Mouse (Mus musculus): Measurements from ENCODE around the gene B230118H07Rik. TPM values are rescaled to one million over a fixed set of nuclear protein-coding genes. Genes with fewer than 3 reads are reported as not detected.

Gene B230118H07Rik
- polyA plus RNA-seq, 1 experiment from 2014 or later, result 55.8 TPM

GRCm38 (mm10) chr2:101603099-101603498 is 46.2 kb downstream of the B230118H07Rik start:
- Histone ChIP-seq H3K27me3 (replicated peaks; ENCODE audit: control insufficient read depth, insufficient read depth, low read length) (no peaks in the 10 kb centered on the region), H3K9me3 (ENCODE audit: control insufficient read depth, low read length) (no peaks in the 10 kb centered on the region), H3K27ac (replicated peaks; ENCODE audit: low read depth, low read length) (no peak overlapping the region), H3K4me3 (ENCODE audit: low read depth, low read length) (no peak overlapping the region), H3K9ac (ENCODE audit: low read depth, low read length) (no peak overlapping the region), H3K4me2 (ENCODE audit: low read depth, low read length) (no peak overlapping the region), H3K36me3 (ENCODE audit: control insufficient read depth, insufficient read depth, low read length) (no peaks in the 10 kb centered on the region), H3K4me1 (ENCODE audit: control insufficient read depth, insufficient read depth, low read length) (peaks cover 32% of the 10 kb centered on the region)
- no peak for ATAC-seq (ENCODE audit: low read depth)
- 92% methylated on average over 1 of the region's 1 CpGs for WGBS
- no peak for DNase-seq (ENCODE audit: low spot score)

- ATAC-seq (ENCODE audit: low read depth) (peak; percentile 78), DNase-seq (ENCODE audit: low spot score) (peak; percentile 92)
- H3K36me3 ChIP-seq (ENCODE audit: control insufficient read depth, insufficient read depth, low read length), result no peaks in the 10 kb centered on the region
- H3K27me3 ChIP-seq (replicated peaks; ENCODE audit: control insufficient read depth, insufficient read depth, low read length), result no peaks in the 10 kb centered on the region
- no peak overlapping the region for H3K9ac ChIP-seq (ENCODE audit: low read depth, low read length)
- peak overlapping the region; percentile 81 for H3K27ac ChIP-seq (replicated peaks; ENCODE audit: low read depth, low read length)
- H3K4me2 ChIP-seq (ENCODE audit: low read depth, low read length), result peak overlapping the region; percentile 30
- H3K9me3 ChIP-seq (ENCODE audit: control insufficient read depth, low read length), result no peaks in the 10 kb centered on the region
- peaks cover 32% of the 10 kb centered on the region for H3K4me1 ChIP-seq (ENCODE audit: control insufficient read depth, insufficient read depth, low read length)
- WGBS, result 5% methylated on average over 8 of the region's 8 CpGs
- no peak overlapping the region for H3K4me3 ChIP-seq (ENCODE audit: low read depth, low read length)
These were observed 48.6 kb downstream of the B230118H07Rik start for GRCm38 (mm10) chr2:101600703-101601102.

GRCm38 (mm10) chr2:101598190-101599181 is 50.8 kb downstream of the B230118H07Rik start:
- 0 out of 2 replicates have a peak overlapping the region, but pooled peaks have one; percentile 18 for H3K4me2 ChIP-seq (ENCODE audit: low read depth, low read length)
- no peak overlapping the region for H3K4me3 ChIP-seq (ENCODE audit: low read depth, low read length)
- peaks cover 32% of the 10 kb centered on the region for H3K4me1 ChIP-seq (ENCODE audit: control insufficient read depth, insufficient read depth, low read length)
- DNase-seq (ENCODE audit: low spot score) (peak; percentile 60), ATAC-seq (ENCODE audit: low read depth) (no peak)
- H3K9ac ChIP-seq (ENCODE audit: low read depth, low read length), result no peak overlapping the region
- H3K9me3 ChIP-seq (ENCODE audit: control insufficient read depth, low read length), result no peaks in the 10 kb centered on the region
- 48% methylated on average over 13 of the region's 13 CpGs for WGBS
- H3K27ac ChIP-seq (replicated peaks; ENCODE audit: low read depth, low read length), result no peak overlapping the region
- H3K27me3 ChIP-seq (replicated peaks; ENCODE audit: control insufficient read depth, insufficient read depth, low read length), result no peaks in the 10 kb centered on the region
- H3K36me3 ChIP-seq (ENCODE audit: control insufficient read depth, insufficient read depth, low read length), result no peaks in the 10 kb centered on the region

GRCm38 (mm10) chr2:101597186-101597585 is 52.1 kb downstream of the B230118H07Rik start:
- Histone ChIP-seq H3K4me2 (ENCODE audit: low read depth, low read length) (no peak overlapping the region), H3K4me3 (ENCODE audit: low read depth, low read length) (no peak overlapping the region), H3K36me3 (ENCODE audit: control insufficient read depth, insufficient read depth, low read length) (no peaks in the 10 kb centered on the region), H3K4me1 (ENCODE audit: control insufficient read depth, insufficient read depth, low read length) (peaks cover 39% of the 10 kb centered on the region), H3K27me3 (replicated peaks; ENCODE audit: control insufficient read depth, insufficient read depth, low read length) (no peaks in the 10 kb centered on the region), H3K9ac (ENCODE audit: low read depth, low read length) (no peak overlapping the region), H3K9me3 (ENCODE audit: control insufficient read depth, low read length) (no peaks in the 10 kb centered on the region), H3K27ac (replicated peaks; ENCODE audit: low read depth, low read length) (no peak overlapping the region)
- no peak for DNase-seq (ENCODE audit: low spot score)
- no peak for ATAC-seq (ENCODE audit: low read depth)

GRCm38 (mm10) chr2:101594681-101595080 is 54.7 kb downstream of the B230118H07Rik start:
- Histone ChIP-seq H3K4me1 (ENCODE audit: control insufficient read depth, insufficient read depth, low read length) (peaks cover 21% of the 10 kb centered on the region), H3K27ac (replicated peaks; ENCODE audit: low read depth, low read length) (no peak overlapping the region), H3K27me3 (replicated peaks; ENCODE audit: control insufficient read depth, insufficient read depth, low read length) (no peaks in the 10 kb centered on the region), H3K4me2 (ENCODE audit: low read depth, low read length) (no peak overlapping the region), H3K9me3 (ENCODE audit: control insufficient read depth, low read length) (no peaks in the 10 kb centered on the region), H3K36me3 (ENCODE audit: control insufficient read depth, insufficient read depth, low read length) (no peaks in the 10 kb centered on the region), H3K4me3 (ENCODE audit: low read depth, low read length) (no peak overlapping the region), H3K9ac (ENCODE audit: low read depth, low read length) (no peak overlapping the region)
- ATAC-seq (ENCODE audit: low read depth) (no peak), DNase-seq (ENCODE audit: low spot score) (no peak)
- WGBS, result 82% methylated on average over 5 of the region's 5 CpGs

- Histone ChIP-seq H3K27ac (replicated peaks; ENCODE audit: low read depth, low read length) (no peak overlapping the region), H3K9ac (ENCODE audit: low read depth, low read length) (no peak overlapping the region), H3K4me1 (ENCODE audit: control insufficient read depth, insufficient read depth, low read length) (peaks cover 12% of the 10 kb centered on the region), H3K27me3 (replicated peaks; ENCODE audit: control insufficient read depth, insufficient read depth, low read length) (no peaks in the 10 kb centered on the region), H3K36me3 (ENCODE audit: control insufficient read depth, insufficient read depth, low read length) (no peaks in the 10 kb centered on the region), H3K9me3 (ENCODE audit: control insufficient read depth, low read length) (no peaks in the 10 kb centered on the region), H3K4me2 (ENCODE audit: low read depth, low read length) (no peak overlapping the region), H3K4me3 (ENCODE audit: low read depth, low read length) (no peak overlapping the region)
- 54% methylated on average over 8 of the region's 8 CpGs for WGBS
- DNase-seq (ENCODE audit: low spot score) (no peak), ATAC-seq (ENCODE audit: low read depth) (peak; percentile 12; the same call in 1 of the 2 replicates)
These were observed 56.4 kb downstream of the B230118H07Rik start for GRCm38 (mm10) chr2:101592886-101593285.

- DNase-seq (ENCODE audit: low spot score) (peak; percentile 68), ATAC-seq (ENCODE audit: low read depth) (peak; percentile 76)
- no peaks in the 10 kb centered on the region for H3K9me3 ChIP-seq (ENCODE audit: control insufficient read depth, low read length)
- H3K4me1 ChIP-seq (ENCODE audit: control insufficient read depth, insufficient read depth, low read length), result peaks cover 12% of the 10 kb centered on the region
- no peak overlapping the region for H3K9ac ChIP-seq (ENCODE audit: low read depth, low read length)
- H3K27me3 ChIP-seq (replicated peaks; ENCODE audit: control insufficient read depth, insufficient read depth, low read length), result no peaks in the 10 kb centered on the region
- no peaks in the 10 kb centered on the region for H3K36me3 ChIP-seq (ENCODE audit: control insufficient read depth, insufficient read depth, low read length)
- H3K27ac ChIP-seq (replicated peaks; ENCODE audit: low read depth, low read length), result peak overlapping the region; percentile 39; the same call in 1 of the 2 replicates
- WGBS, result 26% methylated on average over 10 of the region's 10 CpGs
- no peak overlapping the region for H3K4me3 ChIP-seq (ENCODE audit: low read depth, low read length)
- H3K4me2 ChIP-seq (ENCODE audit: low read depth, low read length), result no peak overlapping the region
These were observed 57.1 kb downstream of the B230118H07Rik start for GRCm38 (mm10) chr2:101592023-101592841.

- 61% methylated on average over 8 of the region's 8 CpGs for WGBS
- H3K27me3 ChIP-seq (replicated peaks; ENCODE audit: control insufficient read depth, insufficient read depth, low read length), result no peaks in the 10 kb centered on the region
These were observed 58.0 kb downstream of the B230118H07Rik start for GRCm38 (mm10) chr2:101591356-101591755.

More at GRCm38 (mm10) chr2:101591356-101591755, 58.0 kb downstream of the B230118H07Rik start:
- H3K4me1 ChIP-seq (ENCODE audit: control insufficient read depth, insufficient read depth, low read length), result peaks cover 12% of the 10 kb centered on the region
- H3K27ac ChIP-seq (replicated peaks; ENCODE audit: low read depth, low read length), result no peak overlapping the region
- H3K4me3 ChIP-seq (ENCODE audit: low read depth, low read length), result no peak overlapping the region
- no peak for ATAC-seq (ENCODE audit: low read depth)
- no peaks in the 10 kb centered on the region for H3K9me3 ChIP-seq (ENCODE audit: control insufficient read depth, low read length)
- H3K9ac ChIP-seq (ENCODE audit: low read depth, low read length), result no peak overlapping the region
- no peaks in the 10 kb centered on the region for H3K36me3 ChIP-seq (ENCODE audit: control insufficient read depth, insufficient read depth, low read length)
- H3K4me2 ChIP-seq (ENCODE audit: low read depth, low read length), result no peak overlapping the region
- no peak for DNase-seq (ENCODE audit: low spot score)

All from embryonic facial prominence, embryonic 14.5 days (tissue).